Mouse (Mus musculus) mouse trophoblast stem cell (cell line): ENCODE measurements around the gene Cyp3a41b.
"Not testable (repeated sequence)": the region's sequence is repeated elsewhere in the genome, so short reads cannot be mapped to it uniquely, and the experiment has no call there.

Experiments used
- in situ Hi-C, 2 experiments: fragments of 300-500 bp; cut with MseI, MboI; formaldehyde crosslinking; loops; 2 replicates in 1 of 2; 3 replicates in 1 of 2; pipeline ENCODE4 v1.15.1; 2025

Cyp3a41b gene

GRCm38 (mm10) chr5:145584630-145585029 lies at the start of gene Cyp3a41b:
Gene Cyp3a41b, minus strand, starts transcription at chr5:145584730.
- in situ Hi-C loops: not testable (repeated sequence)

- in situ Hi-C loops: loop anchor here in 1 of 2 experiments (5.0 to 10.0 kb wide), 2 partner anchors 130 to 157 kb away; no protein-coding TSS in a partner anchor
Measured at GRCm38 (mm10) chr5:145632286-145632685, 47.8 kb upstream of the Cyp3a41b start.

DNA sequence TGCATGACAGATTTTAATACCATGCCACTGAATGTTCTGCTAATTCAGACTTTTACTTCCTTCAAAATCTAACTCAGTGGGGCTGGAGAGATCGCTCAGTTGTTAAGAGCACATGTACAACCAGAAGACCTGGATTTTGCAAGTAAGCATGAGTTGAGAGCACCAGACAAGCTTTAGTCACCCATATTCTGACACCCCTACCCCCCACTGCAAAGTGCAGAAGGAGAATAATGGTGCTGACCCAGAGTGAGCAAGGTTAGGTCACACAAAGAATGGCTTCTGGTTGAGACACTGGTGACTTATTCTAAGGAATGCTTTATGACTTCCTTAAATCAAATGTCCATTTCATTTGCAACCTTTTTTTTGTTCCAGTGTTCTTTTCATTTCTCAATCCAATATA lies 20.4 kb upstream of the Cyp3a41b start:
- in situ Hi-C loops: loop anchor here in 1 of 2 experiments (5.0 kb wide), 1 partner anchor 137 kb away; no protein-coding TSS in a partner anchor

DNA sequence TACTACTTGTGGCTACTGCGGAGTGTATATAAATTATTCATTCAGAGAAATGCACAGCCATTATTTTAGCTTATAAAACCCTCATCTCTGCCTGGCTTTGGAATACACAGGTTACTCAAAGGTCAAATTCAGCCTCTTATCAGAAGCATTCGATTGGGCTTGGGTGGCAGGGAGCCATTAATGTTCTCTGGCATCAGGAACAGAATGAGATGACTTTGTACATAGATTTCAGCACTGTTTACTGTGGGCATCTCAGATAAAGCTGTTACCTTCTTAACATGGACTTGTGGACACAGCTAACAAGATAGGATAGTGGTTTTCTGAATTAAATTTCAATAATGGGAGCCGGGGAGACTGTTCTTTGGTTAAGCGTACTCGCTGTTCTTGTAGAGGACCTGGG lies 13.3 kb upstream of the Cyp3a41b start:
- in situ Hi-C loops: not testable (repeated sequence)

GRCm38 (mm10) chr5:145577321-145577720 lies 7.2 kb downstream of the Cyp3a41b start:
- in situ Hi-C loops: not testable (repeated sequence)

- in situ Hi-C loops: not testable (repeated sequence)
Measured at GRCm38 (mm10) chr5:145575660-145576059, 8.9 kb downstream of the Cyp3a41b start.

GRCm38 (mm10) chr5:145571922-145572321 lies 12.6 kb downstream of the Cyp3a41b start:
- in situ Hi-C loops: not testable (repeated sequence)
